Mouse (Mus musculus) forelimb bud, embryonic 11.5 days (tissue): ENCODE measurements around the gene Hdac9.

Experiments used
- DNase-seq: peaks from one replicate; pipeline ENCODE4 v3.0.0-alpha.2; 2012; ENCODE audit warnings: low read depth, low spot score

Hdac9 gene

DNA sequence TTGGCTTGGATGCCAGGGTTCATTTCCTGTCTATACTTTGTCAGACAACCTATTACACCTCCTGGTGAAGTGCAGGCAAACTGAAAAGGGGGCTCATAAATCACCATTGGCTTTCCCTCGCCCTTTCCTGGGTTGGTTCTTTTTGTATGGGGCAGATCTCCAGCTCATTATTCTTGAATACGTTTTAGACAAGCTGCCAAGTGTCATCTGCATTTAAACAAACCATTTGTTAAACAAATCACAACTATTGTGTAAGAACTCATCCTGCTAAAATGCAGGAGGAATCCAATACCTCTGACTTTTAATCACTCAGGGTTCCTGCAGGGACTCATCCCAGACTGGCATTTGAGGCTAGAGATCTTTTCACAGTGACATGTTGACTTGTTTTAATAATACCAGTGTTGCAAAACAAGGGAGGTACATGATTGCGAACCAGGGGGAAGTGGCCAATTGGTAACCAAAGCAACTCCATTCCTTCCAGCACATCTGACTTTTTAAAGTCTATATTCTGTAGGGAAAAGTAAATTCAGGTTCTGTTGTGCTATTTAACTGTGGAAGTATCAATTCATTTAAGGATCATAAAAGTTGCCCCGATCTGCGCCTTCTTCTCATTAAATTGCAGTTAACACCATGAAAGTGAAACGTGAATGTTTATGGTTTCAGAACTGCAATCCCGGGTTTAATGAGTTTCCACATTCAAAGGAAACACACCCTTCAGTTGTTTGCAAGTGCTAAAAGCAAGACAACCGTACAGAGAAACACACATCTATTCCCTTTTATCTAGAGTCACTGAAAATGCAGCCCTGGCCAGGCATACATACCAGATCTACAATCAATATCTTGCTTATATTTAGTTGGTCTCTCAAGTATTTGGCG, 696.6 kb downstream of the Hdac9 start:
- DNase-seq, result peak; percentile 75

DNA sequence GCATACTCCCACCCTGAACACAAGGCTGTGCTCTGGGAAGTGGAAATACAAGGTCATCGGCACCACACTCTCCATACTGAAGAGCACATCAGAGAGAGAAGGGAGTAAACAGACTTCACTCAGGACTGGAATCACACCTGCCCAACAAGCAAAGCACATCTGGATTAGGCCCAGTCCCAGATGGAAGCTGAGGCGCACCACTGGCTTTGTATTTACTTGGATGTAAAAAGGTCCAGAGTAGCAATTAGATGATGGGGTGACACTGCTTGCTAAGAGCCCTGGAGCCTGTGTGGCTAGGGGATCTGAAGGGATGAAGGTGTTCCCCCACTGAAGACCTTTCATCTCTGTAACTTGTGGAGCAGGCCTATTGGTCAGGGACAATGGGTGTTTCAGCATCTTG, 698.3 kb downstream of the Hdac9 start:
- DNase-seq, result peak; percentile 59

DNA sequence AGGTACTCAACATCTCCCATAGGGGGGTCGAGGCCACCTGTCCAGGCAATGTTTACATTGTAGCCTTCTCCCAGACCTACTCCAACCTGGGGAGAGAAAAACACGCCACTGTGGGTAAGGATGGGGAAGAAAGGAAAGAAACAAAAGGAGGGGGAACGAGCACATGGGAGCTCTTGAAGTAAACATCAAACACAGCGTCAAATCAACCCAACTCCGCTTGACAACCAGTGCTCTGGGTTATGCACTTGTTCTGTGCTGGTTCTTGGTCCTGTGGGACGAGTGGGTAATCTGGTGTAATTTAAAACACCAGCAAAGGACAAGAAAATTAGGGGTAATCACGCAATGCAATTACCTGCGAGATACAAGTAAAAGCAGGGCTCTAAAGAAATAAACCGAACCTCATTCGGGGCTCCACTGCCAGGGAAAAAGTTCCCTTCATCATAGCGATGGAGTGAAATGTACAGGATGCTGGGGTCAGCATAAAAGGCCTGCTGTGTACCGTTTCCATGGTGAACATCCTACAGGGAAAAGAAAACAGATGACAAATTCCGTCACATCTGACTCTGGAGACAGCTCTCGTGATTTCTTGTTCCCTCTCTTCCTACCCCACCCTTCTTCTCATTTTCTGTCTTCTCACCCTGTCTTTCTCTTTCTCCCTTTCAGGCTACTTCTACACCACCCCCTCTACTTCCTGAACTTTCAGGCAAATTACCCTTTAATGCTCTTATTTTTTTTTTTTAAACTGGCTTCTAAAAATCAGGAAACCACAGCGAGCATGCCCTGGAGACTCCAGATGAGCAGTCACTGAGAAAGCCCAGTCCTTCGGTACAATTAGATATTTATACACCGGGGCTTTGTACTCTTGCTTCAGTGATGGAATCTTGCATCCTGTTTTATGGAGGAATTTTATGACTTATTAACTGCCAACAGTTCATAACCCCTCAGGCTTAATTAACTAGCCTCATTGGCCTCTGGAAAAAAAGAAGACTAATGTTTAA, 701.6 kb downstream of the Hdac9 start:
- DNase-seq, result peak; percentile 81

DNA sequence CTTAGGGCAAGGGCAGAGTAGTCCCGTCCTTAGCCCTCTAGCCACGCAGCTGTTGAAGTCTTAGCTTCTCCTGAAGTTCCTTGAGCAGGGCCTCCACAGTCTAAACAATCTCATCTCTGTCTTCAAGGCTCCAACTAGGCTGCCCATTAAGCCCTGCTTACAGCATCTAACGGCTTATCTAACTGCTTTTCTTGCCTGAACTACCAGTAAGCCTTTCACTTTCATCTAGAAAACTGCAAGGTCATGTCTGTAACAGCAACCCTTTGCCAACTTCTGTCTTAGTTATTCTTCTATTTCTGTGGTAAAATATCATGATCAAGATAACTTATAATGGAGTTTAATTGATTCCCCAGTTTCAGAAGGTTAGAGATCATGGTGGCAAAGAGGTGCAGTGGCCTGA, 704.7 kb downstream of the Hdac9 start:
- DNase-seq, result no peak

DNA sequence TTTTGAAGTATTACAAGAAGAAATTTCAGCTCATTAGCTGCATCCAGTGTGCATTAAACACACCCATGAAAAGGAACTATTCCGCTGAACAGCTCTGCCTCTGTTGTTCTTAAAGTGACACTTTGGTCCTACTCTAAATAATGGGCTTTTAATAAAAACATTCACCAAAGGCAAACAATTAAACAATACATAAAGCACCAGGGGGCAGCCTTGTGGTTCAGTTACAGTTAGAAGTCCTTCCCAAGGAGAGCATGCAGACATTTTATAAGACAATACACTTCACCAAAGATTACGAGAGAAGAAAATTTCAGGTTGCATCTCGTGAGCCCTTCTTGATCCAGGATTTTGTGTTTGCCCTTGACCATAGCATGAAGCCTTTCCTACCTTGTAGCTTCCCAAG, 715.4 kb downstream of the Hdac9 start:
- peak; percentile 72 for DNase-seq

DNA sequence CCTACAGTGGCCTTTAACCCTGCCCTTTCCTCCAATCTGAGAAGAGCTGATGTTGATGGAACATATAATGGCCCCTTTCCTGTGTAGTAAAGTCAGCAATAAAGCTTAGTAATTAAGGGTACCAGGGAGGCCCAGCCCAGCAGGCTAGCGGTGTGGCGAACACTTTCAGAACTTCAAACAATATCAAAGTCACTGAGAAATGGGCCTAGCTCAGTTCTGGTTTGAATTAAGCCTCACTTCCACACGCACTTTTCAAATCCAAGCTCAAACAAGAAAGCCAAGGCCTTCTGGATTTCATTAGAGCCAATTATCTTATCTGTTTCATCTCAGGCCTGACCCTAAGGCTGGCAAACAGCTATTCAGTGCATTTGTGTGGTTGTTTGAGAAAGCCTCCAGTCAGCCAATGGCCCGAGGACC, 716.9 kb downstream of the Hdac9 start:
- DNase-seq, result peak; percentile 93

DNA sequence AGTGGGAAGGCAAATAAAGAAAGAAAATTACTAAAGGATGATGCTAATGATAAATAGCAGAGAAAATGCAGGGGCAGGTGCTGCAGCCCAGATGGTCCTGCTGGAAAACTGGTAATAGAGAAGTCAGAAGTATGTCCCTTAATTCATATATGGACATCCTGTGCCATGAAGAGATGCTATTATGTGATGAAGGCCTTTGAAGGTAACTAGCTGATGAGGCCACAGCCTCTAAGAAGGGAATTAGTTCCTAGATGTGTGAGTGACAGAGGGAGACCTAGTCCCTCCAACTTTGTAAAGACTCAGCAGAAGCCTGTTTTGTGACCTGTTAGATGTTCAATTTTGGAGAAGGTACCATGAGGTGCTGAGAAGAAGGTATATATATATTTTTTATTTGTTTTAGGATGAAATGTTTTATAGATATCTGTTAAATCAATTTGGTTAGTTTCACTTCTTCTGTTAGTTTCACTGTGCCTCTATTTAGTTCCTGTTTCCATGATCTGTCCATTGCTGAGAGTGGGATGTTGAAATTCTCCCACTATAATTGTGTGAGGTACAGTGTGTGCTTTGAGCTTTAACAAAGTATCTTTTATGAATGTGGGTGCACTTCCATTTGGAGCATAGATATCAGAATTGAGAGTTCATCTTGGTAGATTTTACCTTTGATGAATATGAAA, 721.6 kb downstream of the Hdac9 start:
- no peak for DNase-seq

DNA sequence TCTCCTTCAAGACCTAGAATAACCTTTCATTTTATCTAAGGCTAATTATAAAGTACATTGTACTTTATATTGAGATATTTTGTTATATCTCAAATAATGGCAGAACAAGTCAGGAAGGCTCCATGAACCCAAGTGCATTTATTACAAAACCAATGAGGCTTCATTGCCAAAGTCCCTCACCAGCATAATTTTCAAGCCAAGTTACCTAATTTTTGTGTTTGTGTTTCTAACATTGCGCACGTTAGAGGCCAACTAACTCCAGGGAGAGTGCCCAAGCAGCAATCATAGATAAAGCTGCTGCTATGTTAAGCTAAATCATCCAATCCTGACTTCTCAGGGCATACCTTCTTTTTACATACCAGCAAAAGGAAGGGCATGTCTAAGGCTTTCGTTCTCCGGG, 722.8 kb downstream of the Hdac9 start:
- DNase-seq, result no peak

DNA sequence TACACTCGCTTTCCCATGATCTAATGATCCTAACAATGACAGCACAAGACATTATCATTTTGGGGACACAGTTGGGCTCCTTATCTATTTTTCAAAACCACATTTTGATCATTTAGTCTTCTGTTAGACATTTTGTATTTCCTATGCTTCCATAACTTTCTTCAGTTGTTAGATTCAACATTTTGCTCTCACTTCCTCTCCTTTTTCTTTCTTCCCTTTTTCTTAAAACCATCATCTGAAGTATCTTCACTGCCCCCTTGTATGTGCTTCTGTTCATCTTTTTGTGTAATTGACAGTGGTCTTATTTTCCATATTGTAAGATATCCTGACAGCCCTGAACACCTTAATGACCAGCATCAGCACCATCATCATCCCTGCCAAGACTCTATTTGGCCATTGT, 725.6 kb downstream of the Hdac9 start:
- DNase-seq, result no peak

DNA sequence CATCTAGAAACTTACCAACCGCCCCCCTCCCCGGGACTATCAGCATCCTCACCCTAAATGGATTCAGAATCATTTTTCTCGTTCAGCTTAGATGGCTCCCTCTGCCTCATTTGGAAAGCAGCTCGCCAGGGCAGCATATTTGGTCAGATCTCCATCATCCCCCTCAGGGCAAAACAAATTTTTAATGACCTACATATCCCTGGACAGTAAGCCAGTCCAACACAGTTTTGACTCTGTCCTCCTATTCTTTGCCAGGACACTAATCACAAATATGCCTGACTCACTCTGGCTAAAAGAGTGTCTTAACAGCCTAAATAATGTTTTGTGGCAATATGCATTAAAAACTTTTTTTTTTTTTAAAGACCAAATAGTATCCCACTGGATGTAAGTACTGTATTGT, 738.0 kb downstream of the Hdac9 start:
- no peak for DNase-seq

DNA sequence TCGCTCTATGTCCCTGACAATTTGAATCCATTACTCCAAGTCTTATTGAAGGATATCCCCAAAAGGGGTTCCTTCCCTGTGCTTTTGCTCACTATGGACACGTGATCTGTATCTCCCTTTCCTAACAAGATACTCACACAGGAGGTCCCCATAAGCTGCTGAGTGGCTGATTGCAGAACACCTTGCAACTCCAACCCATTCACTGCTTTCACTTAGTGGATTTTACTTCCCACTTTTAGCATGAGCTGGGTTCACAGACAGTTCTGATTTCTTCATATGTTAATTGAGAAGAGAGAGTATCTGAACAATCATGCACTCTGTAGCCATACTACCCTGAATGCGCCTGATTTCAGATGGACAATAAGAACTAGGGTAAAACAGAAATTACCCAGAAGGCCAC, 740.1 kb downstream of the Hdac9 start:
- no peak for DNase-seq

DNA sequence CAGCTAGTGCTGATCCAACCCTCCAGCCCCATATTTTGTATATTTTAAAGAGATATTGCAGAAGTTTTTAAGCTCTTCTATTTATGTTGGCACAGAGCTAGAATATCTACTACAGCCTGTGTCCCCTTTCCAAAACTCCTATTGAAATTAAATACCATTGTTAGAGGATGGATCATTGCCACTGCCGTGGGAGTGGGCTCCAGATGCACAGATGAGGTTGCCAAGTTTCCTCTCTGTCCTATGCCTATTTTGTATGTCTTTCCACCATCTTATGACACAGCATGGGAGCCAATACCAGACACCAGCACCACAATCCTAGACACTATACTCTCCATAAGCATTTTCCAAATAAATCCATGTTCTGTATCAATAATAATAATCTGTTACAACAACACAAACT, 743.9 kb downstream of the Hdac9 start:
- no peak for DNase-seq

DNA sequence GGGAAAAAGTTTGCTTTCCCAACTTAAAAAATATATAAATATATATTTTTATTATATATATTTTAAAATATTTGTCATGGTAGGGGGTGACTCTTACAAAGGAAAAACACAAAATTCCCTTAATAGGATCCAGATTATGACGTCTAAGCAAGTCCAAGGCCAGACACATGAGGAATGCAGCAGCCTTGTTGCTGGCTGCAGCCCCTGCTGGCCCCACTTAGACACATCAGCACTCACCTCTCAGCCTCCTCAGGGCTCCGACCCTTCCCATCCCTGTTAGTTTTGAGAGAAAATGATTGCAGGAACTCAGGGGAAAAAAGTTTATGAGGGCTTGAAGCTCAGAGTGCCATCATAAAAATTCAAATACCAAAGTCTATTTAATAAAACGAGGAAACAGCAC, 746.3 kb downstream of the Hdac9 start:
- peak; percentile 76 for DNase-seq

DNA sequence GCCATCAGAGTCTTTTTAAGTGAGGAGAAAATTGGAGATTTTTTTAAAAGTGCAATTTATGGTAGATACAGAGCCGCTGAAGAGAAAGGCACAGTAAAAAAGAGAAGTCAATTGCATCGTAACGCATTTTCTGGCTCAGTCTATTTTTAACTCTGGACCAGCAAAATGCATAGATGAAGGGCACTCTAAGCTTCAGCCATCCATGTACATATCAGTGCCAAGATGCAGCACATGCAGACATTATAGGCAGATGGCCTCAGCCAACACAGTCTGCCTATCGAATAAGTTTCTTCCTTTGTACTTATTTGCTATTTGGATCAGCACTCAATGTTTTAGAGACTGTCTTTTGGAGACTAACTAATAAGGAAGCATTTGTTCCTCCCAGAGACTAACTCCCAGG, 751.2 kb downstream of the Hdac9 start:
- DNase-seq, result no peak

DNA sequence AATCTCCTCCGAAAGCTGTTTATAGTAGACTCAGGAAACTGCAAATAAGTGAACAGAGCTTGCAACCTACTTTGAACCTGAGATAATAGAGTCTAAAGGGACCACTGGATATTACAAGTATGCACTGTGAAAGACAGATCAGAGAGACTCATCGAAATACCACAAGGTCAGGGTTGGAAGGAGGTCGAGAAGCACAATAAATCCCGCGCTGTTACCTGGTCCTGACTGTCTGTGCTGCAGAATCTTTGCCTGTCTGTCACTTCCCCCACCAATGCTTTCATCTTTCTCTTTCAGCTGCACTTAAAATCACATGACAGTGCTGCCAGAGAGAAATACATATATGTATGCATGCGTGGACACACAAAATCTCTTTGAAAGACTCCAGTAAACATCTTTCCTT, 760.6 kb downstream of the Hdac9 start:
- no peak for DNase-seq

DNA sequence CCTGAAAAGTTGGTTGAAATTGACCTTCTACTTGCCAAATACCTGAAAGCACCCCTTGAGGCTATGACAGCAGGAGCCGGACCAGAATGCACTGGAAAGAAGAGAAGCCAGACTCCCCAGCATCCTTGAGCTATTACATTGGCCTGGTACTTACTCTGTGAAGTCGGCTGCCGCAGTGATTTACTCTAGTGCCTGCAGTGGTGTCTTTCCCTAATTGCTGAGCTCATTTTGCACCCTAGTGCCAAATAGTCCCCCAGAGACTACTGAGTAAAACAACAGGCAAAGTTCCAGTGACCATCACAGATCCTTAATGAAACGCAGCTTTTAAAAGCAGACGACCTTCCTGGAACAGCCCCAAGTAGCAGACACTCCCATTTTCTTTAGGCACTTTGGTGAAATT, 761.2 kb downstream of the Hdac9 start:
- DNase-seq, result peak; percentile 37

DNA sequence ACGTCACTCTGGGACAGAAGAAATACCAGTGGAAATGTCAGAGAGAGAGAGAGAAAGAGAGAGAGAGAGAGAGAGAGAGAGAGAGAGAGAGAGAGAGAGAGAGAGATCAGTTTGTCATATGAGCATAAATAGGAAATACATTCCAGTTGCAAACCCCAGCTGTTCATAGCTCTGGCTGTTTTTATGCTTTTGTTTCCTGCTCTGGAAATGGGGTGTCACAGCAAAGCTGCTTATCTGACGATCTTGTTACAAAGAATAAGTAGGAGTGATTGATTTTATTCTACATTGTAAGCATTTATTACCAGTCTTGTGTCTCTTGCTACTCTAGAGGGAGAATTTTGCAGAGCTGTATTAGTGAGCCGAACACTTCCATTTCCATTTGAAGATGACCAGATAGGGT, 762.1 kb downstream of the Hdac9 start:
- no peak for DNase-seq

DNA sequence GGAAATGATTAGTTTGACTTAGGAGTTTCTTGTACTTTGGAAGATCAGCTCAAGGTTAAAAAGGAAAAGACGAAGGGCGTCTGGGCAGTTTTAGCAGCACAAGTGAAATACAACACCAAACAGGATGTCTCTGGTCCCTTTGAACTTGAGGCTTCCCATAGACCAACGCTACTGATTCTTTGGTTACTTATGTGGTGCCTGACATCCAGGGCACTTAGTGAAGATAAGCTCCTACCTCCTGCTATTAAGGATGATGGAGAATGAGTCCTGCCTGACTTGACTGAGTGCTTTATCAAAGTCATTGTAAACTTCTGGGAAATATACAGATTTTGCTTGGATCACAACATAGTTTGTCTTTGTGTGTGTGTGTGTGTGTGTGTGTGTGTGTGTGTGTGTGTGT, 765.6 kb downstream of the Hdac9 start:
- DNase-seq, result no peak

DNA sequence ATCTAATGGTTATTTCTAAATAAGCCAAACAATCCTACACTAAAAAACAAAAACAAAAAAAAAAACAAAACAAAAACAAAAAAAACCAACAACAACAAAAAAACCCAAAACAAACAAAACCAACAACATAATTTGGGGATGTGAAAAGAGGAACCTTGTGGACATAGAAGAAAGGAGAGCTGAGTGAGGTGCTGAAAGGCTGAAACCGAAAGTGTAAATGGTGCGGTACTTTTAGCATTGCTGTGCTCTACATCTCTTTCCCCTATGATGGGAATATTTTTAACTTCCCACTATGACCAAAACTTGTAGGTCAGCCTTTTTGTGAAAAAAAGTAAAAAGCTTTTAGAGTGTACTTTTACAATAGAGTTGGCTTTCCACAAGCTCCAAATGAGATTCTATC, 774.2 kb downstream of the Hdac9 start:
- DNase-seq, result no peak

DNA sequence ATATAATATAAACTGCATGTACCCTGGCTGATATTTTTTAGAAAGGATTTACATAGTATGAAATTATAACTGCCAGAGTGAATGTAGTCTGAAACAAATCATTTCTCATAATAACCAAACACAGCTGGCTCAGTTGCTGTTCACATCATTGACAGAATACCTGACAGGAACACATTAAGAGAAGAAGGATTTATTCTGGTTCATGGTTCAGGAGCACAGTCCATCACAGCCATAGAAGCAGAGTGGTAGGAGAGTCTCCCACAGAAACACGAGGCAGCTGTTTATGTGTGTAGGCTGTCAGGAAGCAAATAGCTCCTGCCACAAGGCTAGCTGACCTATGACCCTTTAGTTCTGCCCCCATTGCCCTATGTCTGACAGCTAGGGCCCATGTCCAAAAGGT, 803.6 kb downstream of the Hdac9 start:
- no peak for DNase-seq

DNA sequence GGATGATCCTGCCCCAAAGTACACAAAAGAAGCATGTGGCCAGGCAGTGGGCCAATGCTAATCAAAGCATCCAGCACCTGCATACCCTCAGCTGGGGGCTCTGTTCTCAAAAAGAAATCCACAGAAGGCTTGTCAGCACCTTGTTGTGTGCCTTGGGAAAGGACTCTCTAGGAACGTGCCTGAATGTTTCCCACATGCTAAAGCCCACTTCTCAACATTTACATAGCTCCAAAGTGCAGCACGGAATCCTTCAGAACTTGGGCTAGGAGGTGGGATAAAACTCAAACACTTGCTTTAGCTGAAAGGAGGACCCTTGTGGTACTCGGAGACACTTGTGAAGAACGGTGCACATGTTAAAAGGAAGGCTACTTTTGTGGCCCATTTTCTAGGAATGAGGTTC, 823.9 kb downstream of the Hdac9 start:
- DNase-seq, result no peak

DNA sequence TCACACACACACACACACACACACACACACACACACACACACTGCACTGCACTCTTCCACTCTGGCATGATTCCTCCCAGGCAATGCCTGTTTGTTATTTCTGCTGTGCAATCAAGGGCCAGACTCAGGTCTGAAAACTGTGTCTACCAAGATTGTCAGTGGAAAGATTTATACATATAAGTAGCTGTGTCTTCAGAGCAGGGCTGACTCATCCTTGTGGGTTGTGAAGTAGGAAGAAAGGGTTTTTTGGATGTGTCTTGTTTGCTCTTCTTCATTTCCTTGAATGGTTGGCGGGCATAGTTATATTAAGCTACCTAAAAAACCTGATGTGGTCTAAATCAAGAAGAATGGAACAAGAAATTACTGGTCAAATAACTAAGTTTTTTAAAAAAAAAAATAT, 825.0 kb downstream of the Hdac9 start:
- DNase-seq, result no peak
